Mouse (Mus musculus) adrenal gland, adult 18-20 months (tissue): ENCODE measurements at regions not wholly inside any gene's neighbourhood (a gene's known extent, or its start where the extent isn't known, plus 50 kb on each side); places are given as distances from the start of the nearest gene placed in this dataset.

ENCODE experiments used
- DNase-seq, 2 experiments: peaks; one replicate each; pipeline ENCODE4 v3.0.0; 2021 to 2022; ENCODE audit warnings: low spot score in 2 of 2

- DNase-seq = no peak
Observed at GRCm38 (mm10) chr13:107944831-107945230, 99.4 kb upstream of the Smim15 start.

GRCm38 (mm10) chr13:107942979-107943378 lies 101.3 kb upstream of the Smim15 start:
- DNase-seq = no peak

- no peak for DNase-seq
Observed at GRCm38 (mm10) chr13:107942297-107942962, 101.8 kb upstream of the Smim15 start.

GRCm38 (mm10) chr13:107939916-107940646 lies 104.2 kb upstream of the Smim15 start:
- no peak for DNase-seq

- DNase-seq = no peak
Observed at GRCm38 (mm10) chr13:107935611-107936010, 108.6 kb upstream of the Smim15 start.

GRCm38 (mm10) chr13:107934691-107935090 lies 109.6 kb upstream of the Smim15 start:
- no peak for DNase-seq

GRCm38 (mm10) chr13:107933598-107934571 lies 110.4 kb upstream of the Smim15 start:
- no peak for DNase-seq

GRCm38 (mm10) chr13:107932423-107933032 lies 111.7 kb upstream of the Smim15 start:
- DNase-seq = no peak

GRCm38 (mm10) chr13:107931216-107931615 lies 113.0 kb upstream of the Smim15 start:
- DNase-seq = no peak

GRCm38 (mm10) chr13:107927499-107928215 lies 116.6 kb upstream of the Smim15 start:
- DNase-seq = peak in 1 of 2 experiments; percentile 39

- DNase-seq = no peak
Observed at GRCm38 (mm10) chr13:107925470-107925869, 118.8 kb upstream of the Smim15 start.

GRCm38 (mm10) chr13:107923129-107924114 lies 120.8 kb upstream of the Smim15 start:
- no peak for DNase-seq

GRCm38 (mm10) chr13:107919403-107919802 lies 124.8 kb upstream of the Smim15 start:
- DNase-seq = no peak

- no peak for DNase-seq
Observed at GRCm38 (mm10) chr13:107918478-107918877, 125.8 kb upstream of the Smim15 start.

- no peak for DNase-seq
Observed at GRCm38 (mm10) chr13:107918065-107918464, 126.2 kb upstream of the Smim15 start.

- no peak for DNase-seq
Observed at GRCm38 (mm10) chr13:107917564-107917963, 126.7 kb upstream of the Smim15 start.

GRCm38 (mm10) chr13:107910125-107910524 lies 134.1 kb upstream of the Smim15 start:
- no peak for DNase-seq

GRCm38 (mm10) chr13:107909343-107910067 lies 134.7 kb upstream of the Smim15 start:
- no peak for DNase-seq
